Mouse (Mus musculus) ES-Bruce4 (cell line): ENCODE measurements at regions not wholly inside any gene's neighbourhood (a gene's known extent, or its start where the extent isn't known, plus 50 kb on each side); places are given as distances from the start of the nearest gene placed in this dataset.

Source experiments
- H3K27ac ChIP-seq: 2 replicates; pipeline ENCODE4 v1.5.1; 2012; ENCODE audit warnings: low read length, inconsistent platforms; ENCODE audit not compliant: insufficient read depth
- H3K27me3 ChIP-seq: 2 replicates; pipeline ENCODE4 v1.6.1; 2012; ENCODE audit warnings: mild to moderate bottlenecking, low read length, inconsistent platforms; ENCODE audit not compliant: control insufficient read depth, poor library complexity, insufficient read depth, severe bottlenecking
- H3K36me3 ChIP-seq: 2 replicates; pipeline ENCODE4 v1.6.1; 2012; ENCODE audit warnings: inconsistent platforms, mild to moderate bottlenecking, low read length, moderate library complexity; ENCODE audit not compliant: control insufficient read depth, poor library complexity, insufficient read depth, severe bottlenecking
- H3K4me1 ChIP-seq: one replicate; pipeline ENCODE4 v1.8.1; 2011; ENCODE audit warnings: low read length; ENCODE audit not compliant: control insufficient read depth, insufficient read depth
- H3K4me3 ChIP-seq: 2 replicates; pipeline ENCODE4 v1.5.1; 2011; ENCODE audit warnings: low read depth, mild to moderate bottlenecking, low read length
- H3K9ac ChIP-seq: 2 replicates; pipeline ENCODE4 v1.6.1; 2012; ENCODE audit warnings: low read depth, mild to moderate bottlenecking, inconsistent platforms; ENCODE audit not compliant: poor library complexity, severe bottlenecking
- H3K9me3 ChIP-seq: replicated peaks from 2 replicates; pipeline ENCODE4 v1.6.1; 2012; ENCODE audit warnings: mild to moderate bottlenecking, low read length, inconsistent platforms; ENCODE audit not compliant: control insufficient read depth, poor library complexity, insufficient read depth, severe bottlenecking
- CTCF ChIP-seq: IDR thresholded peaks from one replicate; pipeline ENCODE4 v1.8.1; 2011; ENCODE audit warnings: low read depth, low read length
- EP300 ChIP-seq: IDR thresholded peaks from 2 replicates; pipeline ENCODE4 v1.6.1; 2011; ENCODE audit warnings: low read depth, low read length; ENCODE audit not compliant: insufficient read depth
- POLR2A ChIP-seq: IDR thresholded peaks from one replicate; pipeline ENCODE4 v1.8.1; 2011; ENCODE audit warnings: low read length; ENCODE audit not compliant: insufficient read depth

DNA sequence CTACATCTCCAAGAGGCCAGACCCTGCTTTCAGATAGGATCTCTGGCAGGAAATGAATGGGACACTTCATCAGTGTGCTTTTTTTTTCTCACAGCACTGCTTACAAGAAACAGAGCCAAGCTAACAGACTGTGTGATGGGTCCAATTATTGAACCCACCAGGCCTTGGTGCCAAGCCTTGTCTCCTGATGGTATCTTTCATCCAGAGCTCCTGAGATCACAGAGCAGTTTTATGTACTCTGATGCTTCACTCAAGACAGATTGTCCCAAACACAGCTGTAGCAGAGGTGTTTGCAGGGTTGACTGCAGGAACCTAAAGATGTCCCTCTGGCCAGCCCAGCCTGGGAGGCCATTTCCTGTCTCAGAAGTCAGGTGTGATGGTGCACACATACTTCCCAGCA is 179.9 kb downstream of the Xxylt1 start:
- no peaks in the 10 kb centered on the region for H3K27me3 ChIP-seq
- no peaks in the 10 kb centered on the region for H3K36me3 ChIP-seq
- TF ChIP-seq POLR2A: no peak
- TF ChIP-seq EP300: no peak
- TF ChIP-seq CTCF: no peak
- no peak overlapping the region for H3K4me3 ChIP-seq
- no peaks in the 10 kb centered on the region for H3K4me1 ChIP-seq
- peaks cover 36% of the 10 kb centered on the region for H3K9me3 ChIP-seq
- no peak overlapping the region for H3K9ac ChIP-seq
- H3K27ac ChIP-seq: no peak overlapping the region
